Mouse (Mus musculus) CD8-positive naive resting alpha-beta T cell, adult 57 days (primary cell): ENCODE data around the gene Olfr452. TPM values are rescaled to one million over a fixed set of nuclear protein-coding genes. Genes with fewer than 3 reads are reported as not detected.

ENCODE experiments used
- total RNA-seq: library from RNA; stranded (reverse); gene quantifications from one replicate; pipeline ENCODE4 v1.2.4, GENCODE M21; 2023

The Olfr452 gene
- not detected for total RNA-seq

DNA sequence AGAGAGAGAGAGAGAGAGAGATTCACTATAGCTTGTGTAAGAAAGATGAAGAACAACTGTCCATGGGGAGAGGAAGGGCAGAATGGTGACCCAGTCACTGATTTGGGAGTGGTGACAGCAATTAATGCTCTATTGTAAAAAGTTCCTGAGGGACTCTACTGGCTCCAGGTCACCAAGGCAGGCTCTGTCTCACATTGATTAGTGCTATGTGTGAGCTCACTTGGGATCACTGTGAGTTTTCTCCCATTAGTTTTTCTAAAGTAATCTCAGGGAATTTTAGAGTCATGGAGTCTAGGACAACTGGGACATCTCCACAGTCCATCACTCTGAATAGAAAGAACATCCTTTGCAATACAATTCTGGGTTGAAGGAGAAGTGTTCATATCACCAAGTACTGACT, at the start of gene Olfr452:
TSS of gene Olfr452 (plus strand) at position 301 of the 400 bp plus-strand sequence.

GRCm38 (mm10) chr6:42739071-42739470, 45.8 kb upstream of the Olfr452 start, which contains the start of gene Olfr453:
TSS of gene Olfr453 (plus strand) at chr6:42739371.

DNA sequence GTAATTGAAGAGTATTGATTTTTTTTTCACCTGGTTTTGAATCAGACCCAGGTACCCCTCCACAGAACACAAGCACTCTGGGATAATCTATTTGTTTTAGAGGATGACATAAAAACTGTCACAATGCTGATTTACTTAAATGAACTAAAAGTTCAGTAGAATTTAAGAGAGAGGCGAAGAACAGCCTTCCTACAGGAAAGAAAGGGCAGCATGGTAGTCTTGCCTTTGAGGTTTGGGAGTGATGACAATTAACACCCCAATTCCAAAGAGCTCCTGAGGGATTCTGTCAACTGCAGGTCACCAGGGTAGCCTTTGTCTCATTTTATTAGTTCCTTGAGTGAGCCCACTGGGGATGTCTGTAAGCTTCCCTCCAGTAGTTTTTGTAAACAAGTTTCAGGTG, 28.8 kb upstream of the Olfr452 start, which contains the start of gene Olfr38:
TSS of gene Olfr38 (plus strand) at position 301 of the 400 bp plus-strand sequence.

GRCm38 (mm10) chr6:42811639-42812038, 26.7 kb downstream of the Olfr452 start, which contains the start of gene Olfr450:
TSS of gene Olfr450 (plus strand) at chr6:42811939.

DNA sequence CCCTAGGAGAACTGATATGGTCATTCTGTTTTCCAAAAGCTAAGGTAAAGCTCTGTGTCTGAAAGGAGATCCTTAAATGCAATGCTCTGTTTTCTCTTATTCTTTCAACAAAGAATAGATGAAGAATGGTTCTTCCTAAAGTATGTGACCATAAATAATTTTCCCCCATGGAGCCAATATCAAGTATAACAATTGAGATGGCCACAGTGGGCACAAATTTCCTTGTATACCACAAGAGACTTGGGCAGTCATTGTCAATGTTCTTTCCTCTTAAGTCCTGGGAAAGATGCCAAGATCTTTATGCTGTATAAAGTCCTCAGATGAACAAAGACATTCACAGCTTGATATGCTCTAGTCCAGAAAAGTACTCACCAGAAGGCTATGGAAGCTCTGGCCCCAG, 49.2 kb downstream of the Olfr452 start, which contains the start of gene Olfr449:
TSS of gene Olfr449 (plus strand) at position 301 of the 400 bp plus-strand sequence.

Other genes starting within 250 kb of the Olfr452 start
- not detected for gene Olfr455, start 237.5 kb upstream of the Olfr452 start, total RNA-seq
- gene Tcaf3, start 187.4 kb upstream of the Olfr452 start, total RNA-seq, result not detected
- gene Tcaf2, start 139.8 kb upstream of the Olfr452 start, total RNA-seq, result not detected
- gene Tcaf1, start 75.0 kb upstream of the Olfr452 start, total RNA-seq, result not detected
- gene Olfr453, start 45.7 kb upstream of the Olfr452 start, total RNA-seq, result not detected
- gene Olfr38, start 28.7 kb upstream of the Olfr452 start, total RNA-seq, result not detected
- not detected for gene Olfr450, start 26.8 kb downstream of the Olfr452 start, total RNA-seq
- gene Olfr449, start 49.3 kb downstream of the Olfr452 start, total RNA-seq, result not detected
- not detected for gene Olfr448, start 105.3 kb downstream of the Olfr452 start, total RNA-seq
- gene Olfr447, start 123.8 kb downstream of the Olfr452 start, total RNA-seq, result not detected
- gene Olfr446, start 136.3 kb downstream of the Olfr452 start, total RNA-seq, result not detected
- gene Olfr444, start 164.0 kb downstream of the Olfr452 start, total RNA-seq, result not detected